Mouse (Mus musculus): Measurements from ENCODE around the gene Ptprn2.
"Not testable (repeated sequence)": the region's sequence is repeated elsewhere in the genome, so short reads cannot be mapped to it uniquely, and the experiment has no call there.

Gene Ptprn2

DNA sequence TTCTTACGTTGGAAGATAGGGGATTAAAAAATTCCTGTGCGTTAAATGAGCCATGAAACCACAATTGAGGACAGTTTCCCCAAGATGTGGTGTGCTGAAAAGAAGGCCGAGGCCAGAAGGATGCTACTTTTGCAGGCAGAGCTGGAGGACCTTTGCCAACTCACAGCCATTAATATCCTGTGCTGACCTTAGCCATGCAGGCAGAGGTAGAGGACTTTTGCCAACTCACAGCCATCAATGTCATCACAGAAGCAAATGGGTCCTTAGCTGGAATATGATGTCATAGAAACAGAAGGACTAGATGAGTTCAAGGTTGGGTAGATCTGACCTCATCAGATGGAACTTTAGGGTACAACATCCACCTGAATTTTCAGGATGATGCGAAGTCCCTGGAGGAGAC, 43.3 kb downstream of the Ptprn2 start:
- DNase-seq, result no peak

DNA sequence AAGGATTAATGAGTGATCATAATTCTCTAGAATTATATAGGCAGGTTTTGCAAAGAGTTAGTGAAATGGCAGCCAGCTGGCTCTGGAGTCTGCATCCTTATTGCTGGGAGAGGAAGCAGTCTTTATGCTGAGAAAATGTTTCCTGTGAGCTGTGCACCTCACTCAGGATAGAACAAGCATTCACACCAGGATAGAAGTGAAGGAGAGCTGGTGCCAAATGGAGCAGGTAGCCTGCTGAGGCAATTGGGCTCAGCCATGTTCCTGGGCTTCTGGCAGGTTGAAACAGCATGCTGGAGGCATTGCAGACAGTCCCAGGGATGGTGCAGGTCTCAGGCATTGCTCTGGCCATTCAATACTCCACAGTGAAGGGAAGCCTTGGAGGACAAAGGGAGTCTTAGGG, 47.8 kb downstream of the Ptprn2 start:
- no peak for DNase-seq

DNA sequence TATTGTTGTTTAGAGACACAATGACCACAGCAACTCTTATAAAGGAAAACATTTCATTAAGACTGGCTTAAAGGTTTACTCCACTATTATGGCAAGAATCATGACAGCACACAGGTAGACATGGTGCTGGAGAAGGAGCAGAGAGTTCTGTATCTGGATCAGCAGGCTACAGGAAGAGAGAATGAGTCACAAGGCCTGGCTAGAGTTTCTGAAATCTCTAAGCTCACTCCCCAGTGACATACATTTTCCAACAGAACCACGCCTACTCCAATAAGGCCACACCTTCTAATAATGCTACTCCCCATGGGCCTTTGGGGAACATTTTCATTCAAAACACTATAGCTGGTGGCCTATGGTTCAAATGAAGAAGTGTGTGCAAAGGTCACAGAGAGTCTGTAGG, 53.8 kb downstream of the Ptprn2 start:
- no peak for DNase-seq

DNA sequence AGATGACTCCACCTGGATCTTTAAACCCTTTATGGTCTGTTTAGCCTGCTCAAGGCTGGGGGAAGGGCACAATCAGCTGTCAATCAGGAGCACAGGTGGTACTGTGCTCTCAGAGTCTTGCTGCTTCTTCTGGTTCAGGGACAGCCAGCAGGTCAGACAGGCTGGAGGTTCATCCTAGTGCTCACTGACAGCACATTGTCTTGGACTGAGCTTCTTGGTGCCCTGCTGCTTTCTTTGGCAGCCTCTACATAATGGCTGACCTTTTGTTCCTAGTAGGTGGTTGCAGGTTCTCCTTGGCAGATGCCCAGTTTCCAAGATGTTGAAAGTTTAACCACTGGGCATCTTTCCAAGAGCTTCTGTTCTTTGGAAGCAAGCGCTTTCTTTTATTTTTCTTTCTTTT, 55.1 kb downstream of the Ptprn2 start:
- DNase-seq, result peak in 1 of 2 experiments; percentile 17

DNA sequence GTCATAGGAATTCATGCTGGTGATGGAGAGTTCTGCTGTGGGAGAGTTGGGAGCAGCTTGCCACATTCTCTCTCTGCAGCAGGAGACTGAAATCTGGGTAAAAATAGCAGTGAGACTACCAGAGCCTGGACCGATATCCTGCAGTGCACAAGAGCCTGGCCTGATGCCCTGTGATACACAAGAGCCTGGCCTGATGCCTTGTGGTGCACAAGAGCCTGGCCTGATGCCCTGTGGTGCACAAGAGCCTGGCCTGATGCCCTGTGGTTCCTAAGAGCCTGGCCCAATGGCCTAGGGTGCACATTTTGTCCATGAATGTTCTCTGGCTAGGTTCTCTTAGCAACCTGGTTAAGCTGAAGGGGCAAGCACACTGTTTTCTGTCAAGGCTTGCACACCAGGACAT, 64.5 kb downstream of the Ptprn2 start:
- peak; percentile 70 to 74 for DNase-seq

DNA sequence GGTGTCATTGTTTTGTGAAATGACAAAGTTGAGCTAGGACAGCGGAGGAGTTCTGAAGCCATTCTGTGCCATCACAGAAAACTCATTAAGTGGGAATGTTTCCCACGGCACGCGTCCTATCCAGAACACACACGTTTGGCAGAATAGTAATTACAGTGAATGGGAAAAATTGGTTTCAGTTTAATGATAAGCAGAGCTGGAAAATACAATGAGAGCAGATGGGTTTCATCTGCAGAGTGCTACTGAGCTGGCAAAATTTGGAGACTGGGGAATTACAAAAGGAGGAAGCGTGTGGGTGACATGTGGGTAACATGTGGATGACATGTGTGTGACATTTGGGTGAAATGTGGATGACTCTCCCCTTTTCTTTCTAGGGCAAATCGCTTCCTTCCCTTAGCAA, 66.0 kb downstream of the Ptprn2 start:
- no peak for DNase-seq

DNA sequence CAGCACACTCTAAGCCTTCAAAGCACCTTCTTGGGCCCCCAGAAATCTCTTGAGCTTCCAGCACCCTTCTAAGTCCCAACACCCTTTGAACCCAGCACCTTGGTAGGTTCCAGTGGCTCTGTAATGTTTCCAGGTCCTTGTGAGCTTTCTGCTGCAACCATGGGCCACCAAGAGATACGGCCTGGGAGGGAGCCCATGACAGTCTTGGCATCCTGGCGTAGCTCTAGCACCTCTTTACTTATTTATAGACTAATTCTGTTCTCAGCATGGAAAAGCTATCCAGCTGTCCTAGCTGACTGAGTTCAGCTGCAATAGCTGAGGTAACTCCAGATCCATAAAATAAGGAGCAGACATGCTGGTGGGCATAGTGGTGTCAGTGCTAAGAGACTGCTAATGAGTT, 66.8 kb downstream of the Ptprn2 start:
- no peak for DNase-seq

DNA sequence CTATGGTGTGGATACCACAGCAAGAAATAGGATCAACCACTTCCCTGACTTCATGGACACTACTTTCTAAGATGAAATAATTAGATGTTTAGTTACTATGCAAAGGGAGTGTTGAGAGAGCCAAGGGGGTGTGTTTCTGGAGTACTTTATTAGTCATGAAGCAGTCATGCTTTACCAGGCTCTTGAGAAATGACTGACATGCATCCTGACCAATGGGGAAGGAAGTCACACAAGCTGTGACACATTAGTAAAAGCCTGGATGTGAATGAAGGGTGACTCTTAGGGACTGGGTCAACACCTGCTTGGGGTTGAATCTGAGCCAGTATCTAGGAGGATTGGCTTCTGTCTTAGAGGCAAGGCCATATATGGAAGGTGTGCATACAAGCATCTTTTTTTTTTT, 67.8 kb downstream of the Ptprn2 start:
- DNase-seq, result peak in 1 of 2 experiments; percentile 22

DNA sequence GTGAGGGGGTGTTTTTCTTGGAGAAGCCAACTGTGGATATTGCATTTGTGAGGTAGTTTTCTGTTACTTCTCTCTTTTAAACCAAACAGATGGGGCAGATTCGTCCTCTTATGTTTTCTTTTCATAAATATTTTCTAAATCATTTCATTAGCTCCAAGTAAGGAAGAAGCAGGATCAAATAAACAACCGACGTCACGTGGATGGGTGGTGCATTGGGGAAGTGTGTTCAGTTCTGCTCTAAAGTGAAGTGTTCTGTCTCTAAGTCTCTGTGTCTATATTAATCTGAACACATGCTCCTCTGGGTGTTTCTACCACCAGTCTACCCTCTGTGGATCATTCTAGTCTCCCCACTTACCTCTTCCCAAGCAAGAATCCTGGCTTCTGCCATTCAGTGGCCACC, 70.4 kb downstream of the Ptprn2 start:
- no peak for DNase-seq

DNA sequence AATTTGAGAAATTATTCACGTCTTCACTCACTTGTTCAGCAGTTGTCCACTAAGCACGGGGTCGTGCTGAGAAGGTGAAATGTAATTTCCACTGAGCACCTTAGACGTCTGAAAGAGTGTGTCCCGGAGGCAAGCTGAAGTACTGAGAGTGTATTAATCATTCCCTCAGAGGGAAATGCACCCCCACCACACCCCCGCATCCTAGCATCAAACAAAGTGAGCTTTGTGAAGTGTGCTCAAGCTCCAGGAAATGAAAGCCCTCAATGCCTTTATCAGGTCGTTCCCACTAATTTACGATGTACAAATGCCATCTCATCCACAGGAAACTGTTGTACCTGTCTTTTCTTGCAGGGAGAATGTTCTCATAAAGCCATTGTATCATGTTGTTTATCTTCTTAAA, 78.9 kb downstream of the Ptprn2 start:
- no peak for DNase-seq

DNA sequence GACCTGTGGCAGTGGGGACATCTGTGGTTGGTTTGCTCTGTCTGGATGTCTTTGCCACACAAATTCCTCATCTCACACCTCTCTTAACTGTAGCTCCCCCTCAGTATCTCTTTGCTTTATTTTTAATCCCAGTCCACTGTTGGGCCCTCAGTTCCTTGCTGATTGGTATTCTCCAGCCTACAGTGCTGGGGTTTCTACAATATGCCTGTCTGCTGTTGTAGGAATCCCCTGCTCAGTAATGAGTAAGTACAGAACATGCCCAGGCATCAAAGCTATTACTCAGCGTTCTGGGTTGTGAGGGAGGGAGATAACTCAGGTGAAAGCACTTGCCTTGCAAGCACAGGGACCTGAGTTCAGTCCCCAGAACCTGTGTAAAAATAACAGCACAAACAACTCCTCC, 81.2 kb downstream of the Ptprn2 start:
- no peak for DNase-seq

DNA sequence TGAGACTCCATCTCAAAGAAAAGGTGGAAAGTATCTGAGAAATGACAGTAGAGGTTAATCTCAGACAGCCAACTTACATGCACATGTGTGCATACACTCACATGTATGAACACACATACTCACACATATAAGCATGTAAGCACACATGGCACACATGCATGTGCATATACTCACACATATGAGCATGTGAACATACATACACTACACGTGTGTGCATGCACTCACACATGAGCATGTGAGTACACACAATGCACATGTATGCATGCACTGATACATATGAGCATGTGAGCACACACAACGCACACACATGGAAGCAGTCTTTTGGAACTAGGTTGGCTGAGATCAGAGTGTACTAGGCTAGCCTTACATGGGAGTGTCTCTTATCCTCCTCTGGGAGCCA, 81.7 kb downstream of the Ptprn2 start:
- DNase-seq, result no peak

DNA sequence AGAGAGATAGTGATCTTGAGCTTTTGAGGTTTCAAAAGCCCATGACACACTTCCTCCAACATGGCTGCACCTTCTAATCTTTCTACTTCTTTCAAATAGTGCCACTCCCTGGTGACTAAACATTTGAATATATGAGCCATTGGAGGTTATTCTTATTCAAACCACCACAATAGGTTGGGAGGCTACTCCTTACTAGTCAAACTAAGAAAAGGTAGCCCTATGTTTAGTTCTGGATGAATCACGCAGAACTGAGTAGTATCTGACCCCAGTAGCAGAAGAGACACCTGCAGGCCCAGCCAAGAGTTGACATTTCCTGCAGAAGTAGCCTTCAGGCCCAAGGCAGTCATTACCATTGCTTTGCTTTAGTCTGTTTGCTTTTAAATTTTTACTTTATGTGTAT, 84.0 kb downstream of the Ptprn2 start:
- no peak for DNase-seq

DNA sequence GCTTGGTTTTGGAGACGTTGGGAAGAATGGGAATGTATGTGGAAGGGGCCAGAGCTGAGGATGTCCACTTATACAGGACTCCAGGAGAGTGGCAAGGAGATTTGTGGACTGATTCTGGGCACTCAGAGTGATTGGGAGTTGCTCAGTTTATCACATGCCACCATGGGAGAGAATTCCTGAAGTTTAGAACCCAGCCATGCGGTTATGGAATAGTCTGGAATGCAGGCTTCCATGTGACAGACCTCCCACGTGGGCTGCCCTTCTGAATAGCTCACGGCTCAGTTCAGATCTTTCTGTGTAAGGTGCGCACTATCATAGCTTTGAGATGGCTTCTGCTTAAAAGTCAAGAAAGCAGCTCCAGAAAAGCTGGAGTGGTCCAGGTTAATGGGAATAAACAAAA, 88.6 kb downstream of the Ptprn2 start:
- DNase-seq, result no peak

DNA sequence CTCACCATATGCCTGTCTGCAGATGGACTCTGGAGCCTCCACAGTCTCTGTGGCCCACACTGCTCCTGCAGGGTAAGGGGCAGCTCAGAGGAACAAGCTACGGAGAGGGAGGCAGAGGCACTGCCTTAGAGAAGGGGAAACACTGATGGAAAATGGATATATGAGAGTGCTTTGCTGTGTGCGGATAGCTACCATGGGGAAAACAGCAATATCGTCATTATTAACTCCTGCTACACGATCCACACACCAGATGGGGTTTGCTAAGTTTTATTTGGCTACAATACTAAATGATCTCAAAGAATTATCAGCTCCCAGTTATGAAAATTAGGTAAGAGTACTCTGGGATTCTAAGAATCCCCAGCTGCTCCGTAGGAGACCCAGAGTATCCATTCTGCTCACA, 89.2 kb downstream of the Ptprn2 start:
- DNase-seq, result no peak

DNA sequence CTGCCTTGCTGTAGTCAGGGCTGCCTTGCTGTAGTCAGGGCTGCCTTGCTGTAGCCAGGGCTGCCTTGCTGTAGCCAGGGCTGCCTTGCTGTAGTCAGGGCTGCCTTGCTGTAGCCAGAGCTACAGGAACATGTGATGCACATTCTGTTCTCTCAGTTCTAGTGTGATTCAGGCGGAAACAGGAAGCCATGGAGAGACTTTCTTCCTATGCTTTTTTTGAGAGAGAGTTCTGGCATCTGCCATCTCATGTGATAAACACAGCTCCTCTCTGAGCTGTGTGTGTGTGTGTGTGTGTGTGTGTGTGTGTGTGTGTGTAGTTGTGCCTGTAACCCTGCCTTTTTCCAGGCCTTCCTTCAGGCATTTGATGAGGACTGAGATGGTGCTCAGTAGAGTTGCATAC, 92.4 kb downstream of the Ptprn2 start:
- DNase-seq, result not testable (repeated sequence)

DNA sequence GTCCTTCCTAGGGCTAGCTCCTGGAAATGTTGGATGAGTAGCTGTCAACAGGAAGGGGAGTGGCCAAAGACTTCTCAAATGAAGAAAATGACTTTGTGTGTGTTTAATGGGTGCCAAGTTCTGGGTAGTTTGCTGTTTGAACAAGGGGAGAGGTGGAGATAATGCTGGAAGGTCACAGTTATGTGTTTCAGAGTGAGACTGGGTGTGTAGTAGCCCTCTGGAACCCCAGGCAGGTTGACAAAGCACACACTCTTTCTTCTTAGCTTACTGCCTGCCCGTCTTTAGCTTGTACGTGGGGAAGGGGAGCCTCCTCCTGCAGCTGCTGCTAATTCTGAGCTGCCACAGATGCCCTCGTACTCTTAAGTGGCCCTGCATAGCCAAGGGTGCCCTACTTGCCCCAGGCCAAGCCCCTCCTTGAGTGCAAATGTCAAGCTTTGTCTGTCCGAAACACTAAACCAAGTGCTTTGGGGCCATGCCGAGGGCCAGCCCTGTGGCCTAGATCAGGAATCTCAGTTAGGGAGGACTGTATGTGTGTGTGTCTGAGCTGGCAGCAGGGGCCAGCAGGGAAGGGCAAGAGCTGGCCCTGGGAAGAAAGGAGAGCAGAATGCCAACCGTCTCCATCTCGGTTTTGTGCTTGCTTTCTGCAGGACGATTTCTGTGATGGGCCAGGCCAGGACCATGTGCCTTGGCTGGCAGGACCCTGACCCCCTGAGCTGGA, 95.5 kb downstream of the Ptprn2 start:
- no peak for DNase-seq

DNA sequence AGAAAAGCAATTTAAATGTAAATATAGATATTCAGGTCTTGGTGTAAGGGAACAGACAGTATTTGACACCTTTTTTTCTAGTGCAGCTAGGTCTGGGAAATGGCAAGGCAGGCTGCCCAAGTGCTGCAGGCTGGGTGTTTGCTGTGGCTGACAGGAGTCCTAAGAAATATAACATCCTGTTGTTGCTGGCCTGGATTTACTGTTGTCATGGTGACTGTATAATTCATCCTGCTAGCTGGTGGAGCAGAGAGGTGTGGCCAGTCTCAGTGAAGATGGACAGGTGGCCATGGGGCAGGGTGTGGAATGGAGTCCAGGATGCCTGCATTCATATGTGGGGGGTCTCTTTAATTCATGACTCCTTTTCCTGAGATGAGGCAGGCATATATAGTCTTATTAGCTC, 96.3 kb downstream of the Ptprn2 start:
- no peak for DNase-seq

DNA sequence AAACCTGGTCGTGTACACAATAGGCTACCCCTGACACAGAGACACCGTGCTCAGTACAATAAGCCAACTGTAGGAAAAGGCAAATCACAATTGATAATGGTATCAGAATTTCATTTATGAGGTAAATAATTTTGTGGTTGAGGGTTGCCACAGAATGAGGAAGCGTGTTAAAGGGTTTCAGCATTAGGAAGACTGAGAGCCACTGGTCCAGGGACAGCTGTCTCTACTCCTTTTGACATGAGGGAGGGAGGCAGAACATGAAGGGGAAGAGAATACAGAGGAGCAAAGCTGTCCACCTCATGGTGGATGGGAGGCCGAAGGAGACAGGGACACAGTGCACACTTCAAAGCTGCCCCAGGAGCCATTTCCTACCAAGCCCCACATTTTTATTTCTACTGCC, 97.3 kb downstream of the Ptprn2 start:
- DNase-seq, result no peak

DNA sequence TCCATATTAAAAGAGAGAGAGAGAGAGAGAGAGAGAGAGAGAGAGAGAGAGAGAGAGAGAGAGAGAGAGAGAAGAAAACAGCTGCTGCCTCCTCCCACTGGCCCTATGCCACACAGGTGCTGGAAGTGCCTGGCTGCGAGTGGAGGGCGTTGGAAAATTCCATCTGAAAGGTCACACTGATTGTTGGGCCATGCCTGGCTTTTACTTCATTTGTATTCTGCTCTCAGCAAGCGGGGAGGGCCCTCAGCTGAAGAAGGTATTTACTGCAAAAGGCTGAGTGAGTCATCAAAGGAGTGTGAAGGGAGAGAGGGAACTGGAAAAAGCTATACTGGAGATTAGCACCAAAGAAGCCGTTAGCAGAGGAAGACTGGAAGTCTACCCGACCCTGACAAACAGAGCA, 99.5 kb downstream of the Ptprn2 start:
- DNase-seq, result peak; percentile 68 to 85

DNA sequence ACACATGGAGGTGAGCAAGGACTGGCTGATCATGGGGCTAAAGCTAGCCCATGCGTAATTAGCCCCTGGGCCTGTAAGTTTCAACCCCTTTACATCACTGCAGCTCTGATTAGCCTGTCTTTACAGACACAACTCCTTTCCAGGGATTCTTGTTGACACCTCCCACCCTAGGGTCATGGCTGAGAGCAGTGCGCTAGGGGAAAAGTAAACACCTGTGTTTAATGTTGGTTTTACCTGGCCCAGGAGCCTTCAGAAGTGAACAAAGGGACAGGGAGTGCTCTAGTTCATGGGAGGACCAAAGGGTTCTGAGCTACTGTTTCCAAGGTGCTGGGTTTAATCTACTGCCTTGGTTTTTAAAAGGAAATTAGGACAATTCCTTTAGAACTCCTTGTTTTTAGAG, 100.6 kb downstream of the Ptprn2 start:
- DNase-seq, result no peak

DNA sequence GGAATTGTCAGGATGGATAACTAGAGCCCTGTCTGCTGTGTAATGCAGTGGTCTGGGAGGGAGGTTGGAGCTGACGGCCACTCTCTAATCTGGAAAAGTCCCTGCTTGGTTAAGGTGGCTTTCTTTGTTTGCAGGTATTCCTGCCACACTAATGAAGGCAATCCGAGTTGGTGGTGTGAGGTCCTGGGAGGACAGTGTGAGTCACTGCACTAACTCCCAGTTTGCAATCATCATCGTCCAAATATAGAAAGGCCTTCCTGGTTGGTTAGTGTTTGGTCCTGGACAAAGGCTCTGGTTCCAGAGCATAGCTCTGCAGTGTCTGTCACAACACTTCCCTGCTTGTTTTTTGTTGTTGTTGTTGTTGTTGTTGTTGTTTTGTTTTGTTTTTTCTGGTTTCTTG, 102.0 kb downstream of the Ptprn2 start:
- no peak for DNase-seq

DNA sequence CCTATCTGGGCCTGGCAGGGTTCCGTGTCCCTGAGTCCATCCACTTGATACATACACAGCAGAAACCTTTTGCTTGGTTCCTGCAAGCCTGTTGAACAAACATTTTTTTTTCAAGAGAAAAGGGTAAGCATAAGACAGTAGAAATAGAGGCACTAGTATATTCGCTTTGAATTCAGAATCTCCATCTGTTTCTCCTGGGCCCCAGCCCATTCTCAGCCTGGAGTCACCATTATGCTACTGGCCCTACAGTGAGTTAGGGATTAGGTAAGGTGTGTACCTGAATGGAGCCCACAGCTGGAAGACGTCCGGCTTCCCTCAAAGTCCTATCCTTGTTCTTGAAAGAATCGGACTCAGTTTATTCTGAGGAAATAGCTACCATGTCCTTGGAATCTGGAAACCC, 104.6 kb downstream of the Ptprn2 start:
- DNase-seq, result no peak

DNA sequence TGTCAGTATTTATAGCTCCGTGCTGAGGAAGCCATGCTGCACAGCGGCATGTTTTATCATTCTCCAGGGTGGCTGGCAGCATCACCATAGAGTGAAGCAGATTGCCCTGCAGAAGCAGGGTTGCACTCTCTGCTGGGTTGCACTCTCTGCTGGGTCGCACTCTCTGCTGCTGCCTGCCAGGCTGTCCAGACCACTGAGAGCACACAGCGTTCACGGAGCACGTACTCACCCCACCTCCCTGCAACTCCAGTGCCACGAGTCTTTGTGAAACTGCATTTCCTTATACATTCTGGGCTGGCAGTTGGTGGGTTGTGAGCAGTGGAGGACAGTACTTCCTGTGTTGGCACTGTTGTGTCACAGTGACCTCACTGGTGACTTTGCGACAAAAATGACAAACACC, 108.9 kb downstream of the Ptprn2 start:
- DNase-seq, result no peak

DNA sequence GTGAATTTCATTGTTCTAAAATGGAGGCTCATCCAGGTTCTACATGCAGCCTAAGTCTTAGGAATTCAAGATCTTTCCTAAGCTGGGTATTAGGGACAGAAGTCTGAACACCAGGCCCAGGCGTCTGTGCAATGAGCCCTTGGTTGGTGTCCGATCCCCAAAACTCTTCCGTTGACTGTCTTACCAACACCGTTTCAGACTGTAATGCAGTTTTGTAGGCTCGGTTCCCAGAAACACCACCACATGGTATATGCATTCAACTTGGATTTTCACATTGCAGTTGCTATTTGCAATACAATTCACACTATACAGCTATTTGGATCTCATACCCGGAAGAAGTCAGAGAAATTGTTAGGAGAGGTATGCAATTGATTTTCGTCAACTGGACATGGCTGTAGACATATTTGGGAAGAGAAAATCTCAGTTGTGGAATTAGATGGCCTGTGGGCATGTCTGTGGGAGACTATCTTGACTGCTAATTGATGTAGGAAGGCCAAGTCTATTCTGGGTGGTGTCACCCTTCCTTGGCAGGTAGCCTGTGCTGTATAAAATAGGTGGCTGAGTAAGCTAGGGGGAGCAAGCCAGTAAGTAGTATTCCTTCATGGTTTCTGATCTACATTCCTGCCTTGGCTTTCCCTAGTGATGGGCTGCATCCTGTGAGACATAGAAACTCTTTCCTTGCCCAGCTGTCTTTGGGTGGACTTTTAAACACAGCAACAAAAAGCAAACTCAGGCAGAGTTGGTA, 109.5 kb downstream of the Ptprn2 start:
- no peak for DNase-seq

Data from lung, postnatal 4 days (tissue).